Mouse (Mus musculus): Measurements from ENCODE around the gene Gm9887. TPM values are rescaled to one million over a fixed set of nuclear protein-coding genes. Genes with fewer than 3 reads are reported as not detected.

Gene Gm9887
- polyA plus RNA-seq, 1 experiment, result 0.40 TPM

GRCm38 (mm10) chr12:69332147-69332546 lies 40.1 kb downstream of the Gm9887 start:
- Histone ChIP-seq H3K4me1 (ENCODE audit: control insufficient read depth, insufficient read depth, low read length) (no peaks in the 10 kb centered on the region), H3K4me3 (ENCODE audit: insufficient read depth, low read length) (no peak overlapping the region), H3K27ac (ENCODE audit: insufficient read depth, low read length) (no peak overlapping the region)
- no peak for TF ChIP-seq POLR2A (IDR thresholded peaks at IDR 0.05; ENCODE audit: extremely low read depth, insufficient read depth, low read length)
- no peak for TF ChIP-seq CTCF (IDR thresholded peaks at IDR 0.05; ENCODE audit: extremely low read depth, insufficient read depth, low read length)

- H3K4me1 ChIP-seq (ENCODE audit: control insufficient read depth, insufficient read depth, low read length), result no peaks in the 10 kb centered on the region
- H3K4me3 ChIP-seq (ENCODE audit: insufficient read depth, low read length), result no peak overlapping the region
- TF ChIP-seq POLR2A (IDR thresholded peaks at IDR 0.05; ENCODE audit: extremely low read depth, insufficient read depth, low read length) (no peak), CTCF (IDR thresholded peaks at IDR 0.05; ENCODE audit: extremely low read depth, insufficient read depth, low read length) (no peak)
- H3K27ac ChIP-seq (ENCODE audit: insufficient read depth, low read length), result no peak overlapping the region
These were observed 41.1 kb downstream of the Gm9887 start for GRCm38 (mm10) chr12:69331187-69331586.

Other genes starting within 250 kb of the Gm9887 start
- 1,487 and 1,750 TPM in 2 replicates for gene Rps29, start 213.3 kb downstream of the Gm9887 start, polyA plus RNA-seq (2012; rRNA removed)
- gene Lrr1, start 203.6 kb downstream of the Gm9887 start, polyA plus RNA-seq (2012; rRNA removed), result 0.13 and 0.15 TPM in 2 replicates
- 324 and 336 TPM in 2 replicates for gene Rpl36al, start 188.4 kb downstream of the Gm9887 start, polyA plus RNA-seq (2012; rRNA removed)
- gene Mgat2, start 188.3 kb downstream of the Gm9887 start, polyA plus RNA-seq (2012; rRNA removed), result 15.2 and 15.3 TPM in 2 replicates
- gene Gm49383, start 175.4 kb downstream of the Gm9887 start, polyA plus RNA-seq (2012; rRNA removed), result 0.61 and 0.64 TPM in 2 replicates
- 2.2 and 3.1 TPM in 2 replicates for gene Dnaaf2, start 174.0 kb downstream of the Gm9887 start, polyA plus RNA-seq (2012; rRNA removed)
- gene Gm49384, start 168.2 kb downstream of the Gm9887 start, polyA plus RNA-seq (2012; rRNA removed), result 1.1 and 3.1 TPM in 2 replicates
- gene Pole2, start 144.3 kb downstream of the Gm9887 start, polyA plus RNA-seq (2012; rRNA removed), result 0.44 and 1.1 TPM in 2 replicates
- gene Klhdc1, start 131.3 kb downstream of the Gm9887 start, polyA plus RNA-seq (2012; rRNA removed), result 11.5 and 14.1 TPM in 2 replicates
- gene Klhdc2, start 75.8 kb downstream of the Gm9887 start, polyA plus RNA-seq (2012; rRNA removed), result 122 and 123 TPM in 2 replicates
- gene Nemf, start 15.3 kb downstream of the Gm9887 start, polyA plus RNA-seq (2012; rRNA removed), result 33.7 and 34.4 TPM in 2 replicates
- gene Arf6, start 308 bp downstream of the Gm9887 start, polyA plus RNA-seq (2012; rRNA removed), result 43.1 and 44.7 TPM in 2 replicates
- 31.4 TPM in 2 replicates for gene Vcpkmt, start 210.6 kb upstream of the Gm9887 start, polyA plus RNA-seq (2012; rRNA removed)